Mouse (Mus musculus) cortical plate, adult 2 months (tissue): ENCODE data around the gene Pkp2.

Experiments used
- CTCF ChIP-seq: fragments of 200-500 bp; IDR thresholded peaks from 2 replicates; pipeline ENCODE4 v1.5.1; 2011; ENCODE audit warnings: mild to moderate bottlenecking, control low read depth, low read length; ENCODE audit not compliant: insufficient read depth; ENCODE audit errors: extremely low read depth
- POLR2A ChIP-seq: fragments of 200-500 bp; IDR thresholded peaks from 2 replicates; pipeline ENCODE4 v1.6.1; 2011; ENCODE audit warnings: mild to moderate bottlenecking, low read length, control low read depth; ENCODE audit not compliant: insufficient read depth; ENCODE audit errors: extremely low read depth

- TF ChIP-seq CTCF (no peak), POLR2A (no peak)
These were observed 42.8 kb downstream of the Pkp2 start for GRCm38 (mm10) chr16:16255874-16256273.
